Mouse (Mus musculus) liver, embryonic 16.5 days (tissue): ENCODE data around the gene Syt3. TPM values are rescaled to one million over a fixed set of nuclear protein-coding genes. Genes with fewer than 3 reads are reported as not detected.

ENCODE experiments used
- ATAC-seq: fragments of 200-750 bp; cut with Nextera tagmentation; 2 replicates; pipeline ENCODE4 v1.8.0; 2017; ENCODE audit warnings: low read depth, mild to moderate bottlenecking, moderate number of reproducible peaks, moderate library complexity
- H3K27ac ChIP-seq: fragments of 300-500 bp; sonication (generic); 2 replicates; pipeline ENCODE4 v1.5.1; 2014; ENCODE audit warnings: mild to moderate bottlenecking, low read length
- H3K27me3 ChIP-seq: fragments of 300-500 bp; sonication (generic); 2 replicates; pipeline ENCODE4 v1.6.1; 2014; ENCODE audit warnings: low read depth, low read length, mixed read lengths; ENCODE audit not compliant: control insufficient read depth, insufficient read depth
- H3K36me3 ChIP-seq: fragments of 300-500 bp; sonication (generic); 2 replicates; pipeline ENCODE4 v1.6.1; 2014; ENCODE audit warnings: mild to moderate bottlenecking; ENCODE audit not compliant: control insufficient read depth, insufficient read depth
- H3K4me1 ChIP-seq: fragments of 300-500 bp; sonication (generic); 2 replicates; pipeline ENCODE4 v1.6.1; 2014; ENCODE audit warnings: low read depth, low read length, mixed read lengths; ENCODE audit not compliant: control insufficient read depth
- H3K4me2 ChIP-seq: fragments of 300-500 bp; sonication (generic); 2 replicates; pipeline ENCODE4 v1.6.1; 2014; ENCODE audit warnings: low read depth, low read length, mixed read lengths
- H3K4me3 ChIP-seq: fragments of 300-500 bp; sonication (generic); 2 replicates; pipeline ENCODE4 v1.5.1; 2014; ENCODE audit warnings: low read depth, mild to moderate bottlenecking, low read length
- H3K9ac ChIP-seq: fragments of 300-500 bp; sonication (generic); 2 replicates; pipeline ENCODE4 v1.6.1; 2014; ENCODE audit warnings: low read depth, low read length
- H3K9me3 ChIP-seq: fragments of 300-500 bp; sonication (generic); replicated peaks from 2 replicates; pipeline ENCODE4 v1.6.1; 2016; ENCODE audit warnings: low read length; ENCODE audit not compliant: control insufficient read depth
- WGBS: fragments of 180-500 bp; shearing (Covaris S2); extraction: QIAGEN DNeasy Blood & Tissue Kit; methylation state at CpG from one replicate; pipeline ENCODE4 v1.1.7; 2014; ENCODE audit not compliant: insufficient replicate concordance; 5-methylcytosine and 5-hydroxymethylcytosine counted together
- polyA plus RNA-seq: library from polyadenylated mRNA; unstranded; fragments of >200 nt; fragmentation: Nextera tagmentation; extraction: Ambion mirVana; gene quantifications from 2 replicates; pipeline ENCODE4 v1.2.1, GENCODE M21; 2015

Gene Syt3
- polyA plus RNA-seq, 1 experiment from 2014 or later = not detected

- WGBS = 8% methylated on average over 7 of the region's 7 CpGs
- Histone ChIP-seq H3K4me3 (no peak overlapping the region), H3K4me2 (no peak overlapping the region), H3K9ac (no peak overlapping the region), H3K4me1 (no peaks in the 10 kb centered on the region), H3K27me3 (peaks cover 69% of the 10 kb centered on the region), H3K27ac (no peak overlapping the region), H3K36me3 (no peaks in the 10 kb centered on the region), H3K9me3 (no peaks in the 10 kb centered on the region)
- no peak for ATAC-seq
Measured at GRCm38 (mm10) chr7:44445528-44445923, 61.6 kb downstream of the Syt3 start.

- WGBS = 31% methylated on average over 12 of the region's 12 CpGs
- peaks cover 62% of the 10 kb centered on the region for H3K27me3 ChIP-seq
- H3K36me3 ChIP-seq = no peaks in the 10 kb centered on the region
- no peaks in the 10 kb centered on the region for H3K4me1 ChIP-seq
- H3K4me3 ChIP-seq = no peak overlapping the region
- H3K27ac ChIP-seq = no peak overlapping the region
- no peak for ATAC-seq
- H3K9ac ChIP-seq = no peak overlapping the region
- H3K9me3 ChIP-seq = no peaks in the 10 kb centered on the region
- no peak overlapping the region for H3K4me2 ChIP-seq
Measured at GRCm38 (mm10) chr7:44446070-44446855, 62.4 kb downstream of the Syt3 start.

Other genes with a start within 250 kb of the Syt3 start
- 0.06 TPM in 1 of 2 replicates, not detected in the other for gene Klk1b16, start 247.3 kb upstream of the Syt3 start, polyA plus RNA-seq
- gene Klk1b24, start 195.9 kb upstream of the Syt3 start, polyA plus RNA-seq = not detected in 2 replicates
- not detected in 2 replicates for gene Klk1b3, start 185.9 kb upstream of the Syt3 start, polyA plus RNA-seq
- gene Klk1b4, start 176.7 kb upstream of the Syt3 start, polyA plus RNA-seq = 0.11 TPM in 1 of 2 replicates, not detected in the other
- gene Klk1b5, start 168.2 kb upstream of the Syt3 start, polyA plus RNA-seq = not detected in 2 replicates
- 1.1 TPM in 1 of 2 replicates, not detected in the other for gene Klk1, start 158.7 kb upstream of the Syt3 start, polyA plus RNA-seq
- gene Gm36864, start 147.9 kb upstream of the Syt3 start, polyA plus RNA-seq = not detected in 2 replicates
- 1.1 and 1.2 TPM in 2 replicates for gene 1700028J19Rik, start 137.4 kb upstream of the Syt3 start, polyA plus RNA-seq
- 23.4 and 24.6 TPM in 2 replicates for gene 2410002F23Rik, start 137.4 kb upstream of the Syt3 start, polyA plus RNA-seq
- gene Acp4, start 126.7 kb upstream of the Syt3 start, polyA plus RNA-seq = not detected in 2 replicates
- not detected in 2 replicates for gene Gm15517, start 122.7 kb upstream of the Syt3 start, polyA plus RNA-seq
- gene Clec11a, start 77.2 kb upstream of the Syt3 start, polyA plus RNA-seq = 0.44 and 0.46 TPM in 2 replicates
- gene Shank1, start 73.8 kb upstream of the Syt3 start, polyA plus RNA-seq = 0.01 and 0.02 TPM in 2 replicates
- 0.20 TPM in 1 of 2 replicates, not detected in the other for gene 1700008O03Rik, start 1.7 kb downstream of the Syt3 start, polyA plus RNA-seq
- gene Lrrc4b, start 44.9 kb downstream of the Syt3 start, polyA plus RNA-seq = not detected in 2 replicates
- gene Aspdh, start 81.3 kb downstream of the Syt3 start, polyA plus RNA-seq = 19.4 and 23.5 TPM in 2 replicates
- 159 and 174 TPM in 2 replicates for gene Josd2, start 83.9 kb downstream of the Syt3 start, polyA plus RNA-seq
- gene Emc10, start 112.4 kb downstream of the Syt3 start, polyA plus RNA-seq = 34.4 and 40.6 TPM in 2 replicates
- 1.3 and 1.4 TPM in 2 replicates for gene Fam71e1, start 112.5 kb downstream of the Syt3 start, polyA plus RNA-seq
- gene Mybpc2, start 140.6 kb downstream of the Syt3 start, polyA plus RNA-seq = 0.15 and 0.31 TPM in 2 replicates
- 1.5 and 2.0 TPM in 2 replicates for gene Spib, start 148.0 kb downstream of the Syt3 start, polyA plus RNA-seq
- 47.8 and 48.8 TPM in 2 replicates for gene Pold1, start 164.7 kb downstream of the Syt3 start, polyA plus RNA-seq
- gene Nr1h2, start 169.8 kb downstream of the Syt3 start, polyA plus RNA-seq = 41.0 and 45.9 TPM in 2 replicates
- gene Napsa, start 188.3 kb downstream of the Syt3 start, polyA plus RNA-seq = 11.5 and 12.2 TPM in 2 replicates
- gene Kcnc3, start 206.6 kb downstream of the Syt3 start, polyA plus RNA-seq = 0.06 and 0.07 TPM in 2 replicates